Mouse (Mus musculus) myocyte (in vitro differentiated cells): ENCODE data around the gene Pdgfd. TPM values are rescaled to one million over a fixed set of nuclear protein-coding genes. Genes with fewer than 3 reads are reported as not detected.
A peak's percentile ranks its signal among the peaks of the same experiment; 100 is the strongest.

Experiments
- H3K27me3 ChIP-seq: one replicate; pipeline ENCODE4 v1.6.1; 2011; ENCODE audit not compliant: control insufficient read depth, insufficient read depth, insufficient read length
- H3K36me3 ChIP-seq: one replicate; pipeline ENCODE4 v1.6.1; 2011; ENCODE audit not compliant: control insufficient read depth, insufficient read depth
- H3K4me2 ChIP-seq: one replicate; pipeline ENCODE4 v1.6.1; 2011; ENCODE audit warnings: low read depth, control low read depth
- H3K4me3 ChIP-seq: one replicate; pipeline ENCODE4 v1.5.1; 2011; ENCODE audit warnings: mild to moderate bottlenecking, control low read depth, moderate library complexity
- H3K79me2 ChIP-seq: one replicate; pipeline ENCODE4 v1.6.1; 2011; ENCODE audit not compliant: control insufficient read depth, insufficient read depth
- H3ac ChIP-seq: one replicate; pipeline ENCODE4 v1.6.1; 2011; ENCODE audit not compliant: control insufficient read depth, insufficient read length
- CEBPB ChIP-seq: IDR thresholded peaks from 2 replicates; pipeline ENCODE4 v1.6.1; 2011; ENCODE audit warnings: mild to moderate bottlenecking, moderate library complexity; ENCODE audit not compliant: poor library complexity, insufficient read depth, severe bottlenecking
- E2F4 ChIP-seq: IDR thresholded peaks from one replicate; pipeline ENCODE4 v1.6.1; 2011; ENCODE audit warnings: mild to moderate bottlenecking, control low read depth, moderate library complexity; ENCODE audit not compliant: insufficient read depth
- MAX ChIP-seq: IDR thresholded peaks from one replicate; pipeline ENCODE4 v1.6.1; 2011; ENCODE audit warnings: low read depth, mild to moderate bottlenecking, control low read depth
- MYOD1 ChIP-seq, 3 experiments: IDR thresholded peaks; one replicate each; pipeline ENCODE4 v1.6.1; 2011; ENCODE audit warnings: control low read depth in 2 of 3, low read depth in 2 of 3, mild to moderate bottlenecking in 2 of 3, moderate library complexity in 1 of 3; ENCODE audit not compliant: insufficient read length in 2 of 3, control insufficient read depth in 1 of 3
- MYOG ChIP-seq, 3 experiments: IDR thresholded peaks; one replicate each; pipeline ENCODE4 v1.6.1; 2011; ENCODE audit warnings: control low read depth in 2 of 3, low read depth in 2 of 3, mild to moderate bottlenecking in 2 of 3; ENCODE audit not compliant: insufficient read length in 2 of 3, control insufficient read depth in 1 of 3, insufficient read depth in 1 of 3
- POLR2A ChIP-seq: IDR thresholded peaks from one replicate; pipeline ENCODE4 v1.6.1; 2011; ENCODE audit warnings: low read depth, mild to moderate bottlenecking, control low read depth, moderate library complexity; ENCODE audit not compliant: insufficient read length
- POLR2AphosphoS2 ChIP-seq: IDR thresholded peaks from one replicate; pipeline ENCODE4 v1.6.1; 2011; ENCODE audit warnings: low read depth, control low read depth; ENCODE audit not compliant: insufficient read length
- REST ChIP-seq: IDR thresholded peaks from one replicate; pipeline ENCODE4 v1.6.1; 2011; ENCODE audit warnings: mild to moderate bottlenecking, control low read depth, moderate library complexity; ENCODE audit not compliant: insufficient read depth, insufficient read length
- SRF ChIP-seq: IDR thresholded peaks from one replicate; pipeline ENCODE4 v1.6.1; 2011; ENCODE audit warnings: low read depth; ENCODE audit not compliant: control insufficient read depth, insufficient read length
- TCF12 ChIP-seq: IDR thresholded peaks from one replicate; pipeline ENCODE4 v1.6.1; 2011; ENCODE audit warnings: mild to moderate bottlenecking, control low read depth; ENCODE audit not compliant: poor library complexity, insufficient read depth, severe bottlenecking
- TCF3 ChIP-seq: IDR thresholded peaks from one replicate; pipeline ENCODE4 v1.6.1; 2011; ENCODE audit warnings: low read depth, control low read depth; ENCODE audit not compliant: insufficient read length
- USF1 ChIP-seq: IDR thresholded peaks from one replicate; pipeline ENCODE4 v1.6.1; 2011; ENCODE audit warnings: low read depth, mild to moderate bottlenecking, control low read depth, moderate library complexity
- polyA plus RNA-seq: library from polyadenylated mRNA; unstranded; fragments of >200 nt; fragmentation: generic; extraction: Trizol; gene quantifications from one replicate; pipeline ENCODE4 v1.2.1, GENCODE M21; 2012; ENCODE audit warnings: missing spikeins

Pdgfd gene
- polyA plus RNA-seq, 1 experiment, result 1.3 TPM

DNA sequence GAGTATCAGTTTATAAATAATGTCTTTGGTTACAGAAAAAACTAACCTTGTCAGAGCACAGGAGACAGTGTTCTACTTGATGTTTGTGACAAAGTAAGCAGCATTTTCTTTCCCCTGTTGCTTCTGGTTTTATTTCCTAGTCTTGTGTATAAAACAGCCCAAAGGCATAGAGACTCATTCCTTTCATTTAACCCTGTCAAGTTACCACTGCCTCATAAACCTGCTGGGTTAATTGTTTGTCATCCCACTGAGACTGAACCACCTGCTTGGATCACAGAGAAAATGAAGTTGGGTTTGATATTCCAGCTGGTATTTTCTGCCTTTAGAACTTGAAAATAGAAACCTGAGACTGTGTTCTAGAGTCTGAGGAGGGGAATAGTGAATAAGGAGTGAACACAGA lies 172.4 kb downstream of the Pdgfd start:
- no peaks in the 10 kb centered on the region for H3K79me2 ChIP-seq
- H3K27me3 ChIP-seq, result no peaks in the 10 kb centered on the region
- no peaks in the 10 kb centered on the region for H3K36me3 ChIP-seq
- TF ChIP-seq USF1 (no peak), REST (no peak), TCF12 (no peak), E2F4 (no peak), MAX (no peak), SRF (no peak), POLR2A (no peak), CEBPB (no peak), POLR2AphosphoS2 (no peak), MYOD1 (IDR thresholded peaks at IDR 0.05; ENCODE audit: control insufficient read depth in 1 of 3, insufficient read length in 2 of 3, low read depth in 2 of 3) (no peak), TCF3 (no peak), MYOG (IDR thresholded peaks at IDR 0.05; ENCODE audit: control insufficient read depth in 1 of 3, insufficient read depth in 1 of 3, insufficient read length in 2 of 3, low read depth in 2 of 3) (no peak)
- H3K4me3 ChIP-seq, result no peak overlapping the region
- no peak overlapping the region for H3K4me2 ChIP-seq
- H3ac ChIP-seq, result no peak overlapping the region

DNA sequence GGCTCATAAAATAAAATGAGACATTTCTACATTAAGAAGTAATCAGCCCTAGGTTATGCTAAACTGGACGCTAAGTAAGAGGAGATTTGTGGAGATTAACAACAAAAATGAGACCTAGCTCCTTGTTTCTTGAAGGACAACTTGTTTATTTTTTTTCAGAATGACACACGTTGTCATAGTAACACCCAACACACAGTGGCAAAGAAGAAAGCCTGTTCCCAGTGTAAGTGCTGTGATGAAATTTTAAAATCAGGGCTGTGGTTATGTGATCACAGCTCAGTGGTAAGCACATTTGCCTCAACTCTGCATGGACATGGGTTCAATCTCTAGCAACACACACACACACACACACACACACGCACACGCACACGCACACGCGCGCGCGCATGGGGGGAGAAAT lies 174.5 kb downstream of the Pdgfd start:
- H3ac ChIP-seq, result no peak overlapping the region
- H3K4me2 ChIP-seq, result peak overlapping the region; percentile 7
- H3K79me2 ChIP-seq, result no peaks in the 10 kb centered on the region
- no peak overlapping the region for H3K4me3 ChIP-seq
- TF ChIP-seq USF1, result no peak
- TF ChIP-seq SRF, result no peak
- TF ChIP-seq POLR2AphosphoS2, result no peak
- no peak for TF ChIP-seq REST
- no peak for TF ChIP-seq TCF3
- TF ChIP-seq CEBPB, result no peak
- TF ChIP-seq POLR2A, result no peak
- no peak for TF ChIP-seq MYOG (IDR thresholded peaks at IDR 0.05; ENCODE audit: control insufficient read depth in 1 of 3, insufficient read depth in 1 of 3, insufficient read length in 2 of 3, low read depth in 2 of 3)
- TF ChIP-seq E2F4, result no peak
- TF ChIP-seq MYOD1 (IDR thresholded peaks at IDR 0.05; ENCODE audit: control insufficient read depth in 1 of 3, insufficient read length in 2 of 3, low read depth in 2 of 3), result no peak
- TF ChIP-seq TCF12, result no peak
- H3K27me3 ChIP-seq, result no peaks in the 10 kb centered on the region
- no peaks in the 10 kb centered on the region for H3K36me3 ChIP-seq

DNA sequence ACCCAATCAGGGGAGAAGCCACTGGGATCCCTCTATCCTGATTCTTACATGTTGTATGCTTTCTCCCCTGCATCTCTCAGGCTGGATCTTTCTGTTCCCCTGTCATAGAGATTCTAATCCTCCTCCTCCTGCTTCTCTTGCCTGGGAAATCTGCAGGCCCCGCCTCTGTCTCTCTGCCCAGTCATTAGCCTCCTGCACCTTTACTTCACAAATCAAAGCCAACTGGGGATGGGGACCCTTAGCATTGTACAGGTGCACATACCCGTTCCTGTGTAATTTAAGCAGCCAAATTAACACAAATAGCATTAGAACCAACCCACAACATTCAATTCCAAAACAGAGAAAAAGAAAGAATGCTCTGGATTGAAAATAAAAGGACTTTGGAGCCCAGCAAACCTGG lies 176.1 kb downstream of the Pdgfd start:
- Histone ChIP-seq H3K27me3 (no peaks in the 10 kb centered on the region), H3K4me2 (no peak overlapping the region), H3K36me3 (no peaks in the 10 kb centered on the region), H3ac (no peak overlapping the region), H3K4me3 (no peak overlapping the region), H3K79me2 (no peaks in the 10 kb centered on the region)
- no peak for TF ChIP-seq TCF12
- no peak for TF ChIP-seq E2F4

DNA sequence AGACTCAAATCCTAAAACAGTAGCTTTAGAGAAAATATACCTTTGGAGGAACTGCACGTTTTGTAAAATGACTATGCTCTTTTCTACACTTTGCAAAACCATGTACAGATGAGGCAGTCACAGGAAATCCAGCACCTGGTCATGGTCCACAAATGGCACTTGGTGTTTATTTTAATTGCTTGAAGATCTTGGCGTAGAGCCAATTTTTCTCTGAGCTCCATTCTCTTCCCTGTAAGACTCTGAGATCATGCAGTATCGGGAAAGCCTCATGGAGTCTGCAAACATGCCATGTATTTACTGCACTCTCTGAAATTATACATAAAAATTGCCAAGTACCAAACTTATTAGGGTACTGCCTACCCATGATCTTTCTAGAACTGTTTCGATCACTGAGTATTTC lies 176.5 kb downstream of the Pdgfd start:
- Histone ChIP-seq H3K4me2 (no peak overlapping the region), H3K4me3 (no peak overlapping the region), H3K79me2 (no peaks in the 10 kb centered on the region), H3K27me3 (no peaks in the 10 kb centered on the region), H3K36me3 (no peaks in the 10 kb centered on the region), H3ac (no peak overlapping the region)
- no peak for TF ChIP-seq SRF
- no peak for TF ChIP-seq POLR2A
- TF ChIP-seq POLR2AphosphoS2, result no peak
- TF ChIP-seq MAX, result no peak
- no peak for TF ChIP-seq MYOD1 (IDR thresholded peaks at IDR 0.05; ENCODE audit: control insufficient read depth in 1 of 3, insufficient read length in 2 of 3, low read depth in 2 of 3)
- no peak for TF ChIP-seq TCF3
- TF ChIP-seq CEBPB, result no peak
- no peak for TF ChIP-seq E2F4
- no peak for TF ChIP-seq USF1
- TF ChIP-seq MYOG (IDR thresholded peaks at IDR 0.05; ENCODE audit: control insufficient read depth in 1 of 3, insufficient read depth in 1 of 3, insufficient read length in 2 of 3, low read depth in 2 of 3), result no peak
- TF ChIP-seq REST, result no peak
- TF ChIP-seq TCF12, result no peak

DNA sequence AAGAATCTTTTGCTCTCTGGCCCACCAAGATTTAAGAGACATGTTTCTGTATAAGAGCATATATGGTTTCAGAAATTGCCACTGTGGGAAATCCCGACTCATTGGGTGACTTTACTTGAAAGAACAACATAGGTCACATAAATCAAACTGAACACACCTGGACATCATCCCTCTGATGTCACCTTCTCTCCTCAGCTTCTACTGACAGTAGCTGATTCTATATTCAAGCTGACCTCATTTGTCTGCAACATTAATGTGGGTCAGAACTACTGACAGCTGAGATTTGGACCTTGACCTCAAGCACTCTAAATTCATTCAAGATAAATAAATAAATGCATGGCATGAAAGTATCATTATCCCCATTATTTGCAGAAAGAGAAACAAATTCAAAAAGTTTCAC lies 177.0 kb downstream of the Pdgfd start:
- TF ChIP-seq E2F4, result no peak
- no peak for TF ChIP-seq REST
- TF ChIP-seq MYOG (IDR thresholded peaks at IDR 0.05; ENCODE audit: control insufficient read depth in 1 of 3, insufficient read depth in 1 of 3, insufficient read length in 2 of 3, low read depth in 2 of 3), result no peak
- TF ChIP-seq CEBPB, result no peak
- no peak for TF ChIP-seq USF1
- TF ChIP-seq POLR2AphosphoS2, result no peak
- no peak for TF ChIP-seq MAX
- TF ChIP-seq TCF3, result no peak
- no peak for TF ChIP-seq SRF
- TF ChIP-seq POLR2A, result no peak
- TF ChIP-seq TCF12, result no peak
- TF ChIP-seq MYOD1 (IDR thresholded peaks at IDR 0.05; ENCODE audit: control insufficient read depth in 1 of 3, insufficient read length in 2 of 3, low read depth in 2 of 3), result no peak

More for the DNA sequence above, 177.0 kb downstream of the Pdgfd start:
- Histone ChIP-seq H3K4me2 (no peak overlapping the region), H3K4me3 (no peak overlapping the region), H3ac (no peak overlapping the region), H3K27me3 (no peaks in the 10 kb centered on the region), H3K36me3 (no peaks in the 10 kb centered on the region), H3K79me2 (no peaks in the 10 kb centered on the region)
